Mouse (Mus musculus): Measurements from ENCODE around the gene Gm49711. TPM values are rescaled to one million over a fixed set of nuclear protein-coding genes. Genes with fewer than 3 reads are reported as not detected.

Gm49711 gene
- total and polyA plus RNA-seq, 2 experiments from 2014 or later = 0.92 TPM; not detected in 1

- H3K9me3 ChIP-seq (ENCODE audit: low read length) = no peaks in the 10 kb centered on the region
- no peaks in the 10 kb centered on the region for H3K36me3 ChIP-seq (ENCODE audit: insufficient read depth)
- no peak for ATAC-seq
- H3K4me2 ChIP-seq (ENCODE audit: low read depth) = no peak overlapping the region
- TF ChIP-seq CTCF (IDR thresholded peaks at IDR 0.05; ENCODE audit: low read depth) = no peak
- H3K9ac ChIP-seq = no peak overlapping the region
- no peaks in the 10 kb centered on the region for H3K4me1 ChIP-seq (ENCODE audit: insufficient read depth)
- H3K4me3 ChIP-seq (ENCODE audit: low read depth, low read length) = no peak overlapping the region
- 76% methylated on average over 7 of the region's 7 CpGs for WGBS
- no peak overlapping the region for H3K27ac ChIP-seq (ENCODE audit: low read depth, low read length)
- no peak for DNase-seq
- no peaks in the 10 kb centered on the region for H3K27me3 ChIP-seq (ENCODE audit: insufficient read depth, low read length)
Observed at GRCm38 (mm10) chr16:92228332-92228919, 170.3 kb downstream of the Gm49711 start.

- H3K4me1 ChIP-seq (ENCODE audit: insufficient read depth) = no peaks in the 10 kb centered on the region
- WGBS = 72% methylated on average over 6 of the region's 6 CpGs
- DNase-seq (no peak), ATAC-seq (no peak)
- H3K36me3 ChIP-seq (ENCODE audit: insufficient read depth) = no peaks in the 10 kb centered on the region
- H3K27me3 ChIP-seq (ENCODE audit: insufficient read depth, low read length) = no peaks in the 10 kb centered on the region
- H3K9ac ChIP-seq = no peak overlapping the region
- TF ChIP-seq CTCF (IDR thresholded peaks at IDR 0.05; ENCODE audit: low read depth) = no peak
- H3K9me3 ChIP-seq (ENCODE audit: low read length) = no peaks in the 10 kb centered on the region
- no peak overlapping the region for H3K4me3 ChIP-seq (ENCODE audit: low read depth, low read length)
- H3K4me2 ChIP-seq (ENCODE audit: low read depth) = no peak overlapping the region
- no peak overlapping the region for H3K27ac ChIP-seq (ENCODE audit: low read depth, low read length)
Observed at GRCm38 (mm10) chr16:92230476-92230931, 172.4 kb downstream of the Gm49711 start.

- H3K4me2 ChIP-seq (ENCODE audit: low read depth) = no peak overlapping the region
- no peaks in the 10 kb centered on the region for H3K36me3 ChIP-seq (ENCODE audit: insufficient read depth)
- 46% methylated on average over 5 of the region's 5 CpGs for WGBS
- TF ChIP-seq CTCF (IDR thresholded peaks at IDR 0.05; ENCODE audit: low read depth) = no peak
- H3K4me3 ChIP-seq (ENCODE audit: low read depth, low read length) = no peak overlapping the region
- DNase-seq (no peak), ATAC-seq (no peak)
- no peaks in the 10 kb centered on the region for H3K4me1 ChIP-seq (ENCODE audit: insufficient read depth)
- H3K9ac ChIP-seq = no peak overlapping the region
- no peak overlapping the region for H3K27ac ChIP-seq (ENCODE audit: low read depth, low read length)
- H3K27me3 ChIP-seq (ENCODE audit: insufficient read depth, low read length) = no peaks in the 10 kb centered on the region
- H3K9me3 ChIP-seq (ENCODE audit: low read length) = no peaks in the 10 kb centered on the region
Observed at GRCm38 (mm10) chr16:92234530-92234929, 176.4 kb downstream of the Gm49711 start.

GRCm38 (mm10) chr16:92235222-92235621 is 177.1 kb downstream of the Gm49711 start:
- no peaks in the 10 kb centered on the region for H3K9me3 ChIP-seq (ENCODE audit: low read length)
- WGBS = 86% methylated on average over 9 of the region's 9 CpGs
- no peaks in the 10 kb centered on the region for H3K36me3 ChIP-seq (ENCODE audit: insufficient read depth)
- no peaks in the 10 kb centered on the region for H3K27me3 ChIP-seq (ENCODE audit: insufficient read depth, low read length)
- no peak overlapping the region for H3K9ac ChIP-seq
- H3K4me3 ChIP-seq (ENCODE audit: low read depth, low read length) = no peak overlapping the region
- no peak for DNase-seq
- H3K4me2 ChIP-seq (ENCODE audit: low read depth) = no peak overlapping the region
- H3K27ac ChIP-seq (ENCODE audit: low read depth, low read length) = no peak overlapping the region
- no peak for TF ChIP-seq CTCF (IDR thresholded peaks at IDR 0.05; ENCODE audit: low read depth)
- ATAC-seq = no peak
- H3K4me1 ChIP-seq (ENCODE audit: insufficient read depth) = no peaks in the 10 kb centered on the region

Other genes with a start within 250 kb of the Gm49711 start
- 33.6 and 37.0 TPM in 2 replicates for gene Mrps6, start within 50 bp of the Gm49711 start, total RNA-seq (2014; rRNA removed)
- 143 and 157 TPM in 2 replicates for gene Mrps6, start within 50 bp of the Gm49711 start, polyA plus RNA-seq (2015; fragmentation: Nextera tagmentation; extraction: Ambion mirVana)
- 17.3 and 25.4 TPM in 2 replicates for gene Slc5a3, start within 50 bp of the Gm49711 start, total RNA-seq (2014; rRNA removed)
- 3.8 and 8.1 TPM in 2 replicates for gene Slc5a3, start within 50 bp of the Gm49711 start, polyA plus RNA-seq (2015; fragmentation: Nextera tagmentation; extraction: Ambion mirVana)
- gene Kcne2, start 234.1 kb downstream of the Gm49711 start, total RNA-seq (2014; rRNA removed) = 1.5 and 3.9 TPM in 2 replicates
- 7.6 and 10.2 TPM in 2 replicates for gene Kcne2, start 234.1 kb downstream of the Gm49711 start, polyA plus RNA-seq (2015; fragmentation: Nextera tagmentation; extraction: Ambion mirVana)
- gene Smim11, start 243.0 kb downstream of the Gm49711 start, total RNA-seq (2014; rRNA removed) = 24.7 and 27.5 TPM in 2 replicates
- gene Smim11, start 243.0 kb downstream of the Gm49711 start, polyA plus RNA-seq (2015; fragmentation: Nextera tagmentation; extraction: Ambion mirVana) = 54.3 and 61.7 TPM in 2 replicates

Measured in forebrain, postnatal 0 days (tissue).